Mouse (Mus musculus) telencephalon, adult 2 months (tissue): ENCODE measurements around the gene Lmo1.

Experiments
- DNase-seq: peaks from one replicate; pipeline ENCODE4 v3.0.0-alpha.2; 2011; ENCODE audit warnings: low read depth, low spot score

Lmo1 gene

DNA sequence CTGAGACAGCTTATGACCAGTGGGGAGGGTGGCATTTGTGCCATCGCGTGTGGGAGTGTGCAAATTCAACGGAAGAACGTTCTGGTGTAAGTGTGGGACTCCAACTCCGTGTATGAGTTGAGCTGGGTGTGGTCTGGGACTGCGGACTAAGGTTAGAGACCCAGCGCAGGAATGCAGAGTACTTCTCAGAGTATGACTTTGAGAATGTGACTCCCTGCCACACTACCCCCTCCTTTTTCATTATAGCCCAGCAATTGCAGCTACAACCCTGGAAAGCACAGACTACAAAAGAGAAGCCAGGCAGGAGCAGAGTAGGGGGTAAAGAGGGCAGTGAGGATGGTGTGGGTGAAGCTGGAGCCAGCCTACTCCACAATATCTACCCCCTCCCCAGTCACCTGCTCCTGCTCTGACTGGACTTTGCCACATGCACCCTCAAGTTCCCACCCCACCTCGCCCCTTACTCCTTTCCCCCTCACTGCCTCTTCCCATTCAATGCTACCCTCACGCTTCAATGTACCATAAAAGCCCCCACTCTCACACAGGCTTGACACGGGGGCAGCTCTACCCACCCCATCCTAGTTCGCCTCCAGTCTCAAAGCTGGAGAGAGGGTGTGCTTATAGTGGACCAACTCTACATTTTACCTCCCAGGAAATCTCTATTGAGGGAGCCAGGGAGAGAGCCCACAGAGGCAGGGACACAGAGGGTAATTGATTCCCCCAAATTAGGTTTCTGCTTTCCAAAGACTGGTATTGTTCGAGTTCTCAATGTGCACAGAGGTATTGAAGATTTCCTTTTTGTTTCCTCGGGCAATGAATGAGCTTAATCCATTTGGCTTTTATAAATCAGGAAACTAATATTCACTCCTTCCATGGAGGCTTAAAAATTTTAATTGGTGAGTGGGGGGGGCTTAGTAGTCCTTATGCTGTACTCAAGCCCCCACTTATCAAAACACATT lies 941 bp upstream of the Lmo1 start:
- DNase-seq: no peak

DNA sequence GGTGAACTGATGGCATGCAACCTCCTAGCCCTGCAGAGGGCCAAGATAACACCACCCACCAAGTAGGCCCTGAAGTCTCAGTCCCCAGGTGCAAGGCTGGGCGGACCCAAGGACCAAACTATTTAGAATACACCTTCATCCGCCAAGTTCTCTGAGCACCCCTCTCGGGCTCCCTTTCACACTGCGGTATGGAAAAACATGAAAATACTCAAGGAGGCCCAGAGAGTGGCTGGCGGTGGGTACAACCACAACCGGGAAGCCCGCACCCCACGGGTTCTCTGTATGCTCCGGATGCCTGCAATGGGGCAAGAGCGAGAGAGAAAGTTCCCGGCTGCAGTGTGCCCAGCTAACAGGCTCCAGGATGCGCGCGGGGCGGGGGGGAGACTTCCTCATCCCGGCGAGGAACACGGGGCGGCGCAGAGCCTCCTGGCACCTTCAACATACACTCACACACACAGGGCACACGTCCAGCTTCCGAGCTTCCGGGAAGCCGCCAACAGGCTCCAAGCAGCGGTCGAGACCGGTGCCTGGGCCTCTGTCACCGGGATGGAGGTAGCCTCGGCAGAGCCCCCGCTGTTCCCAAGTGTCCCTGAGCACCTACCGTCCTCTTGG lies 564 bp downstream of the Lmo1 start:
- DNase-seq: no peak

DNA sequence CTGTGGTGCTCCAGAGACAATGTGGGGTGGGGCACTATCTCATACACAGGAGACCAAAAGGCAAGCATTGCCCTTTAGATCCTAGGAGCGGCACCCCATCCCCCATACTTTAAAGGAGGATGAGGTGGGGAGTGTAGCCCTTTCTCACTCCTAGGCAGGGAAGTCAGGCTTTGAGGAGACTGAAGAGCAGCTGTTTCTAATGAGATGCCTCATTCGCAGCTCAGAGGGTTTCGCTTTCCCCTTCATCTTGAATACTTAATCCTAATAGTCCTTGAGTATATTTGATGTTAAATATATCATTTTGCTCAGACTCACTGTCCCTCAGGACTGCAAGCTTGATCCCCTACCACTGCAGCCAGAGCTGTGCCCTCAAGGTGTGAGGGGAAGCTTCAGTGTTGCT lies 3.1 kb downstream of the Lmo1 start:
- DNase-seq: no peak

DNA sequence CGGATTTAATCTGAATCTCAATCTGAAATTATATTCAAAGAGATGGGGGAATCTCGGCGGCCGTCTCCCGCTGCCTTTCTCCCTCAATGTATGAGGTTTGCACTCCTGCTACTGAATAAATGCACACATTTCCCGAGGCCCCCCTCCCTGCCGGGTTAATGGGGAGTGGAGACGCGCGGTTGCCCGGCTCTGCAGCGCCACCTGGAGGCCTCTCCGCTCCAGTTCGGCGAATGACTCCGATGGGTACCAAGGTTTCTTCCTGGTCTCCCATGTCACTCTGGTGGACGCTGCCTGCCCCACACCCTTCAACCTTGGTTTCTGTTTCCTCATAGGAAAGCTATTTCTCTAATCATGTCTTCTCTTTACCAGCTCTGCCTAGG lies 4.6 kb downstream of the Lmo1 start:
- no peak for DNase-seq

DNA sequence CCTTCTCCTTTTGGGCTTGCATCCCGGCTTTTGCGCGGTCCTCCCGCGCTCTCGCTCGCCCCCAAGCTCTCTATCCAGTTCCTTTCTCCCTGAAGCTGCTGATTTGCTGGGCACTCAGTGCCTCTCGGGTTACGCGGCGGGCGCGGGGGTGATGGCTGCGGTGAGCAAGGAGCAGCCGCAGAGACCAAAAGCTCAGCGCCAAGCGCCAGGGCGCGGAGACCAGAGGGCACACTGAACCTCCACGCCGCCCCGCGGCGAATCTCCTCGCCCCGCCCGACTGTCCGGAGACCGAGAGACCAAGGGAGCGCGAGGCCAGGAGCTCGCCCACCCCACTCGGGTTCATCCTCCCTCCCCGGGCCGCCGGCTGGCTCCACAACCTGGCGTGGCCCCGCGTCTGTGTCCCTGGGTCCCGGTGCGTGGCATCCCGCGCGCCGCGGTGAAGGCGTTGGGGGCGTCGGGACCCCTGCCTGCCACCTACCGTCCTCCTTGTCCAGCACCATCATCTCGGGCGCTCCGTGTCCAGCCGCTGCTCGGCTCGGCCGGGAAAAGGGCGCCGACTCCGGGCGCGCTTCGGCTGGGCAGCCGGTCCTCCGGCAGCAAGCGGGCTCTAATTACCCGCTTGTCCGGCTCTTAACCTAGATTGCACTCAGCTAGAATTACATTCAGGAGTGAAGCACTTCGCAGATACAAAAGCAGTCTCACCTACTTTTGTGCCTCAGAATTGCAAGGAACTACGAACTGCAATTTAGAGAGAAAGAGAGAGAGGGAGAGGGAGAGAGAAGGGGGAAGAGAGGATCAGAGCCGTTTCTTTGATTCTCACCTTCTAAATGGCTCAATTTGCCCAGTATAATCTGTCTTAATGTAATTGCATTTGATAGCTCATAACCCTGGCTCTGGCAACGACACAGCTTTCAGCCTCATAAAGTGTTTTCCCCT lies 5.2 kb downstream of the Lmo1 start:
- no peak for DNase-seq

DNA sequence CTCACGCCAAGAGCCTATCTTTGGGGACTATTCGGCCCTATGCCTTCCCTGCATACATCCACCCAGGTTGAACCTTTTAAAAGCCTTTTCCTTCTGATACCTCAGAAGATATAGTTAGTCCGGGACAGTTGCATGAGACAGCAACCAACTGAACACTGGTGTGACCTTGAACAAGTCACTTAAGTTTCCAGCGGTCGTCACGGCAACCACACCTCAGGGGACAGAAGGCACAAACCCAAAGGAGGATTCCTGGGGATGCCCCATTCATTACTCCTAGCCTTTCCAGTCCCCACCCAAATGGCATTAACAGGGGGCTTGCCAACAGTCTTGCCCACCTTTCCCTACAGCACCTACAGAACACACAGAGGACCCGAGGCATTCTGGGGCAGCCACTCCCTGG lies 6.3 kb downstream of the Lmo1 start:
- DNase-seq: no peak

DNA sequence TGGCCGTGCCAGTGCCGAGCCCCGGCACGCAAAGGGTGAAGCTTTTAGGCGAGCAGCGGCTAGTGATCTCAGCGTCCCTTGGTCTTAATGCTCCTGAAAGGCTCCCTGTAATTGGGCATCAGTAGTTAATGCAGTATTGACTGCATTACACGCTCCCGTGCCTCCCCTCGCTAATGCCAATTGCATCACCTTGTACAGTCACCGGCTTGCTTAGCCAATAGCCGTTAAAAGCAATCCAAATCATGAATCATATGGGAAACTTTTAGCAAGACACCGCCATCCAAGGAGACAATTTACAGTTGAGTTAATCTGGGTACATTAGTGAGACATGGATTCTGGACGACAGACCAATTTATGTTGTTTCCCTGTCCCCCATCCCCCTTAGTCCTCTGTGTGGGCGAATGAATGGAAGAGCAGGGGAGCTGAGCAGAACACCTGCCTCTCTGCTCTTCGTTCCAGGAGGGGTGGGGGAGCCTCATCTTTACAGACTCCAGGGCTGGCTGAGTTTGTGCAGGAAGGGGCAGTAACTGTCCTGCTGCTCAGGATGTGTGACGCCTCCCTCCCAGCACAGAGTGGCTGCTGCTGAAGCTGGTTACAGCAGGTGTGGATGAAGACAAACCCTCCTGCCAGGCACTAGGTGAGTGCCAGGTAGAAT lies 8.9 kb downstream of the Lmo1 start:
- DNase-seq: no peak

DNA sequence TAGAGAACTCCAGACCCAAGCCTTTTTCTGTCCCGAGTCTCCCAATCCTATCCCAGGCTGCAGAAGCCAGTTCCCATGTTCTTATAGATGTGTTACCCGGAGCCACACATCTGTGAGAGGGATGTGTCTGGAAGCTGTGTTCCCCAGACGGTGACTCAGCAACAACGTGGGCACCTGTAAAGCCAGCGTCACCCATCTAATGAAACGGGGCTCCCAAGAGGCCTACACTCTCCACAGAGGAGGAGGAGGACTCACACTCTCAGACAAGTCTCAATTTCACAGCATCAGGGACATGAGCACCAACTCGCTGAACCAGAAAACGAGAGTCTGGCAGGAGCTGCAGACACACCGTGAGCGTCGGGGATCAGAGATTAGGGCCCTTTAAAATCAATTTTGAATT lies 20.7 kb downstream of the Lmo1 start:
- no peak for DNase-seq

DNA sequence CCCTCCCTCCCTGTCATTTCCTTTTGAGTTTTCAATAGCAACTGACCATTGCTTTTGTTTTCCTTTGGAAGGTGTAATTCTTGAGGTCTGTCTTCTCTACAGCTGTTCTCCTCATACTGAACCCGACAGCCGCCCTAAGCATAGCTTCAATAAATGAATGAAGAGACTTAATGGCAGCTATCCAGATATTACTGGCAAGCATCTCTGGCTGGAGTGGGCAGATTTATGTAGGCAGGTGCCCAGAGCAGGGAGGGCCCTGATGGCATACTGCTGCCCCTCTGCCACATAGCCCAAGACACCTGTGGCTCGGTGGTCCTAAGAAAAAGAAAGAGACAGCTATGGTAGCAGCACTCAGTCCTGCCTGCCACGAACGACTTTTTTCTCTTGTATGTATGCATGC lies 21.5 kb downstream of the Lmo1 start:
- DNase-seq: no peak

DNA sequence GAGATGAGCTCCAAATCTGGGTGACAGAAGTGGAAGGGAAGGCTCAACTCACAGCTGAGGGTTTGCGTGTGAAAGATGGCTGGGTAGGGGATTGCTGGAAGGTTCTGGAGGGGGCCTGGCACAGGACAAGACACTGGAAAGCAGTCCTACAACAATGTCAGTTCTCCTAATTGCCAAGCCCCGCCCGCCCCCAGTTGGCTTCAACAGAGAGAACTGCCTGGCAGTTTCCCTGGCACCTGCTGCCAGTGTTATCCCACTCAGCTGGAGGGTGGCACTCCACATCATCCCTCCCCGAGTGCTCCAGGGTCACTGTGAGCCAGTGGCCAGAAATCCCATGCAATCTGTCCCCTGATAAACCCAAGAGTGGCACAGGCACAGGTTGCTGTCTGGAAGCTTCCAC lies 23.9 kb downstream of the Lmo1 start:
- no peak for DNase-seq

DNA sequence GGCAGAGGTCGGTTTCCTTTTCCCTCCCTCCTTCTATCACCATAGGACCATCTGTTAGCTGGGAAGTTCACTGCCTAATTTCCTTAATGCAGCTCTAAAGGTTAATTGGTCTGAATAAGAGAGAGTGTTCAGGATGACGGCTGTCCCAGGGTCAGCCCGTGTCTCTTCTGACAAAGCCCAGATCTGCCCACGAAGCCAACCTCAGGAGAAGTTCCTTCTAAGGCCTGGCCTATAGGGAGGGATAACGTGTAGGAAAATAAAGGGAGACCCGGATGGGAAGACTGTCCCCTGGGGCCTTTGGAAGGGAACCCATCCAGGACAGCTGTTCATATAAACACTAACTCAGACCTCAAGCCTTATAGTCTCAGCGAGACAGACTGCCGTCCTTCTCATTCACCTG lies 29.8 kb downstream of the Lmo1 start:
- no peak for DNase-seq

DNA sequence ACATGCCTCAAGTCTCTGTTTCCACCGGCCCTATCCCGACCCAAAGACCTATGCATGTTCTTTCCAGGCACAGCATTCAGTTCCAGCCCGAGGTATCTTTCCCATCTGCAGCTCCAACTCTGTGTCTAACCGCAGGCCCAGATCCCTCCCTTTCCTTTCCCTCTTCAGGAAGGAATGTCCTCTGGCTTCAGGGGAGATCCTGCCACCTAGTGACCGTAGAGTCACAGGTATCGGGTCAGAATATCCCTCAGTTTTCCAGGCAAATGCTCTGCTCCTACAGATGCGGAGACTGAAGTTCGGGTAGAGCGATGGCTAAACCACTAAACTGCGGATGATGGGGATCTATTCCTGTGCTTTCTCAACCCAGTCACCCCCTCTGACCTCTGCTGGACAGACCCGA lies 30.3 kb downstream of the Lmo1 start:
- DNase-seq: no peak

DNA sequence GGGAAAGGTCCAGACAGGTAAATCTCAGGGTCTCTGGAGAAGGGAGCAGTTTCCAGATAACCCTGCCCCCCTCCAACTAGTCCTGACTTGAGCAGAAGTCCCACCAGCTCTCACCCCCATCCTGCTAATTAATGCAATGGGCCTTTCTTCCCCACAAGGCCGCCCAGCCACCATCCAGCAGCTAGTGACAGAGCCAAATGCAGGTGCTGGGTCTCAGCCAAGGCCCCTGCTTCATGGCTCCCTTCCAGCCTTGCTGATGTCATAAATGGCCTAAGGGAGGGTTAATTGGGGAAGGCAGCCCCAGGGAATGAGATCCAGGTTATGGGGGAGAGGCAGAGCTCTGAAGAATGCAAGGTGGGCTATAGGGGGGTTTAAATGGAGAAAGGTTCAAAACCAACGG lies 32.4 kb downstream of the Lmo1 start:
- DNase-seq: no peak

DNA sequence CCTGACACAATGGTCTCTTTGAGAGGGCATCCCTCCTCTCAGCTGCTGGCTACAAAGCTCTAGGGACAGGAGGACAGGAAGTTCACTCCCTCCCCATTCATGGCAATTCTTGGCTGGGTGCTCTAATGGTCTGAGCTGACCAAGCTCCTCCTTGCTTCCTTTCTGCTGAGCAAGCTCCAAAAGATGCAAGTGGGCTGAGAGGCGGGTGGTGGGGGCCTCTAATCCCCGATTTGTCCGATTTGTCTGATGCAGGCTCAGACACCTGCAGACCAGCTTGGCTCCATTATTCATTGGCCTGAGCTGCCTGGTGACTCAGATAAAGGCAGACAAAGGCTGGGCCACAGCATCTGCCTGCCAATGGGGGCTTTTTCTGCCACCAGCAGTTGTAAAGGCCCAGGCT lies 33.3 kb downstream of the Lmo1 start:
- no peak for DNase-seq

DNA sequence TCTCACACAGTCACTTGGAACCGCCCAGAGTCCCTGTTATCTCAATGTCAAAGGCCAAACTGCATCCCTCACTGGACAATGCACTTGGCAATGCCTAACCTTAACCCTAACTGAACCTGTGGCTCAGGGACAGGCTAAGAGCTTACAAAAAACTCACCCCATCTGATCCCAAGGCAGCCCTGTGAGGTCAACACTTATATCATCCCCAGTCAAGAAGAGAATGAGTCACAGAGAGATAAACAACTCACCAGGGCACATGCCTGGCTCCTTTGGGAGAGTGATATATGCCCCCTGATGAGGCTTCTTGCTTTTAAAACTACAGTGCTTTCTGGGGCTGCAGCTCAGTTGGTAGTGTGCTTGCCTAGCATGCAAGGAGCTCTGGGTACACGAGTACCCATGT lies 34.0 kb downstream of the Lmo1 start:
- DNase-seq: no peak

DNA sequence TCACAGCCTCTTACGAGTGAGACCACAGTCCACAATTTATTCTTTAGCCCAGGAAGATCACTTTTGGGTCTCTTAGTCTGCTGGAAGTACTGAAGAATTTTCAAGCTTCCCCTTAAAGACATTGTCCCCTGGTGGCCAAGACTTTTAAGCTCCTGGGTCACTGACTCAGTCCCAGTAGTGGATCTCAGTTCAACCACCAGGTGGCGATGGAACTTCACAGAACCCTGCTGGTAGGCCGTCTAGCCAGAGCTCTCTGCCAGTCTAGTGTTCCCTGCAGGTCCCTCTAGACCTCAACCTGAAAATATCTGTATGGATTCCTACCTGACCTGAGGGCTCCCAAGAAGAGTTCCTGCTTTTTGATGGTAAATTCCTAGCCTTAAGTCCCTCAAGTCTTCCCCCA lies 35.6 kb downstream of the Lmo1 start:
- DNase-seq: peak; percentile 65

DNA sequence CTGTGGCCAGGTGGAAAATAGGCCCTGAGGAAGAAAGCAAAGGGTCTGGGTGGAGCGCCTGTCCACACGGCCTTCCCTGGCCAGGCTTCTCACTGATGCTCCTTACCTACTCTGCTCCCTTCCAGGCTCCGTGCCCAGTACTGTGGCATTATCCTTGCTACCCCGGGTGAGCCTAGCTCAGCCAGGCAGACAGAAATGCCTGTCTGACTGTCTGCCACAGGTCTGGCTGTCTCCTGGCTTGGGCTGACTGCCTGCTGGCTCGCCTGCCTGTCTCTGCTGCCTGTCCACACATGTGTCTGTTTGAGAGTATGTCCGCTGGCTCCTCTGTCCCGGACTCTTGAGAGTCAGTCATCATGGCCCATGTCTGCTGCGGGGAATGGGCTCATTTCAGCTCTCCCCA lies 37.6 kb downstream of the Lmo1 start:
- DNase-seq: no peak

DNA sequence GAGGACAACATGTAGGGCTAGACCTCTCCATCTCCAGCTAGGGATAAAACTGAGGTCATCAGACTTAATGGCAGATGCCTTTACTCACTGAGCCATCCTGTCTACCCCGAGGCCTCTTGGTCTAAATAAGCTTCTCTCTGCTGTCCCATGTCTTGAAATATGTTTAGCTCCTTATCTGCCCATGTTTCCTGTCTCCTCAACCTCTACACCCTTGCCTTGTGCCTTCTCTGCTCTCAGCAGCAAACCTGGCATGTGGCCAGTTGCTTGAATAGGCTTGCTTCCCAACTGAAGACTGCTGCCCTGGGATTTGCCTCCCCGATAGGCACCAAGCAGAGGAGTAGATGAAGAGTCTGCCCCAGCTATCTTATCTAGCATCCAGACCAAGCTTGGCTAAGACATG lies 43.4 kb downstream of the Lmo1 start:
- DNase-seq: no peak

DNA sequence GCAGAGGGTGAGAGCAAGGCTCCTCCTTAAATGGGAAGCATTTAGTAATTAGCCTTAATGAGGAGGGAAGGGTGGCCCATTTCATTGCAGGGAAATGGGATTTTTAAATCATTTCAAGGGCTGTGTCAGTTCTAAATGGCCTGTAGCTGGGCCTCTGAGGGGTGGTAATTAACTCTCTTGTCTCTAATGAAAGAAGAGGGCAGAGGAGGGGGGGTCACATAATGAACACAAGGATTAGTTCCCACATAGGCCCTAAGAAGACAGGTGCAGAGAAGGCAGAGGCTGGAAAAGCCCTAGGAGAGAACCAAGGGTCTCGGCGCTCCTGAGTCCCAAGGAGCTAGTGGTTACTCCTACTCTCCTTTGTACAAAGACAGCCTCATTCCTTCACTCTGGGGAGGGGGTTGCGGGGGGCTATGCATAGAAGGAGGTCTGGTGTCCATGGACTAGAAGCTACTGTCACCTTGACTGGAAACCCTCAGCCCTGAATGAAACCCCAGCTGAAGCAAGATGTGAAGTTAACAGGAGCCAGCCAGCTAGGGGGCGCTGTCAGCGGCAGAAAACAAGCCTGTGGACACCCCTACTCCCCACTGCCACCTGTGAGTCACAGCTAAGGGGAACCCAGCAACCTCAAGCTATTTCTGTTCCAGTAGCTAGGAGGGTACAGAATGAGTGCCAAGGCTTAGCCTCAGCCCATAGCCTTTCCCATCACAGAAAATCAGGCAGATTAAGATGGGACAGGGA lies 44.9 kb downstream of the Lmo1 start:
- no peak for DNase-seq

DNA sequence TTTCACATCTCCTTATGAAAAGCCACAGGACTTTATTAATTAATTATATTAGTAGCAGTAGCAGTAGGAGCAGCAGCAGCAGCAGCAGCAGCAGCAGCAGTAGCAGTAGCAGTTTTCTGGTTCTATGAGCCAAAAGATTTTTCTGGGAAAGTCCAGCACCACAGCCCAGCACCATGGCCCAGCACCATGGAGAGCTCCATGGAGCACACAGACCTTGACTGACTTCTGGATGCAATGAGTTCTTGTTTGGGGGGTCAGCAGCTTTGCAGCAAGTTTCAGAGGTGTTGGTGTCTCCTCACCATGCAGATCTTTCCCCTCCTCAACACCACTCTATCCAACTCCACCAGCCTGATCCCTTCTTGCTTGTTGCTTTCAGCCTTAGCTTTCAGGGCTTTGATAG lies 45.6 kb downstream of the Lmo1 start:
- DNase-seq: no peak

DNA sequence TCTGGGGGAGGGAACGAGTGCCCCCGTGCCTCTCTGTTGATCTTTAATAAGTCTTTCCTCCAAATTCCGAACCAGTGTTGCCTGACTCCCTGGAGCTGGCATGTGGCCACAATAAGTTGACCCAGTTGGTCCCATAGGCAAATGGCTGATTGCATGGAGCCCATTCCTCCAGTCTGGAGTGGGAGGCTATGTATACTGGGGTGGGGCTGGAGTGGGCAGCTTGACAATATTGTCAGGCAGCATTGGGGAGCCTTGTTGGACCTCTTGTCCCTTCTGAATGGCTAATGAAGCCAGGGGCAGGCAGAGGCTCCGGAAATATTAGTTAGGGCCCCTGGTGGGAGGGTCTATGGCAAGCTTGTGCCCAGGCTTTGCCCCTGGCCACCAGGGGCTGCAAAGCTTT lies 59.1 kb downstream of the Lmo1 start:
- DNase-seq: no peak
